Mouse (Mus musculus): Measurements from ENCODE around the gene Ralbp1. TPM values are rescaled to one million over a fixed set of nuclear protein-coding genes. Genes with fewer than 3 reads are reported as not detected.
A peak's percentile ranks its signal among the peaks of the same experiment; 100 is the strongest.

The Ralbp1 gene
- polyA plus RNA-seq, 1 experiment from 2014 or later = 43.9 TPM

DNA sequence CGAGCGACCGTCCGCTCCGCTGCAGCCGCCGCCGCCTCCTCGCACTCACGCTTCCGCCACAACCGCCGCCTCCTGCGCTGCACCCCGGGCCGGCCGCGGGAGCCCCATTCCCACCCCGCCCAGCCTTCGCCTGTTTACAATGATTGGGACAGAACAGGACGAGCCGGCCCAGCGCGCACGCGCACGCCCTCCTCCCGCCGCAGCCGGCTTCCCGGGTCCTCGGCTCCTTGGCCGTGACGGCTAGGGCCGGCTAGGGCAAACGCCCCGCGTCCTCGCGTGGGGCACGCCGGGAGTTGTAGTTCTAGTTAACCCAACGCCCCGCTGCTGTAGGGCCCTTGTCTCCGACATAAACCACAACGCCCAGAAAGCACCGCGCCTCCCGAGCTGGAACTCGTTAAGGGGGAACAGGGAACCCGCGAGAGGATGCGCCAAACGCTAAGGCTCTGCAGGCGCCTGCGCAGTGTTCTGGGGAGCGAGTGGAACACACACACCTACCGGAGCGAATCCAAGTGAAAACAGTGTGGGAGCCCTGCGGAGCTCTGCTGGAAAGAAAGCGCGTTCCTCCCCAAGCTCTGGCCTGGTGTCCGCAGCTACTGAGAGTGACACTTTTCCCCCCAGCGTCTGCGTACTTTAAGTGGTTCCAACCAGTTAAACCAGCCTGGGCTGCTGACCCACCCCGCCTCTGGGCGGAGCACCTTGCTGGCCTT lies 754 bp downstream of the Ralbp1 start:
- ATAC-seq (ENCODE audit: low FRiP score) = peak; percentile 99
- Histone ChIP-seq H3K27ac (peak overlapping the region; percentile 96), H3K4me2 (peak overlapping the region; percentile 95), H3K9me3 (no peaks in the 10 kb centered on the region), H3K36me3 (replicated peaks) (no peaks in the 10 kb centered on the region), H3K27me3 (no peaks in the 10 kb centered on the region), H3K4me1 (peaks cover 20% of the 10 kb centered on the region), H3K9ac (peak overlapping the region; percentile 92), H3K4me3 (replicated peaks) (peak overlapping the region; percentile 97)
- under 1% methylated on average over 64 of the region's 67 CpGs for WGBS

DNA sequence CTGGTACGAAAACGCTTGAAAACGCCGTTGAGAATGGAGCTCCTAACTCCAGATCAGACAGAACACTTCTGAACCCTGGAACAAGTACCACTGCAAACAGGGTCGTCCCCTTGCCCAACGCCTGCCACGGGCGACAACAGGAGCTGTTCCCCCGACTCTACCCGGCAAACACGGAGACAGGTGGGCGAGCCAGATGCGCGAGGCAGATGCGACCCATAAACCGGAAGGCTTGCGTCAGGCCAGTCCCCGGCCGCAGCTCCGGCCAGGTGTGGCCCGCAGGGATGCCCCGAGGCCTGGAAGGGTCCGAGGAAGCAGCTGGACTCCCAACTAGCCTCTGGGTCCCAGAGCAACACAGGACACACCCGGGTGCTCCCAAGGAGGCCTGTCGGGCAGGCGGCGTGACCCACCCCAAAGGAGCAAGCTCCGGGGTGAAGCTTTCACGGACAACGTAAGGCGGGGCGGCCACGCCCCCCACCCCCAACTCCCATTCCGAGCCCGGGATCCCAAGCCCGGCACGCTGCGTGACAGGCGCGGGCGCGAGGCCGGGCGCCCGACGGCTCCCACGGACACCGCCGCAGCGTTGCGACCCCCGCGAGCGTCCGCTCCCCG lies 1.4 kb downstream of the Ralbp1 start:
- Histone ChIP-seq H3K27me3 (no peaks in the 10 kb centered on the region), H3K9ac (peak overlapping the region; percentile 92), H3K27ac (peak overlapping the region; percentile 93), H3K36me3 (replicated peaks) (no peaks in the 10 kb centered on the region), H3K4me2 (peak overlapping the region; percentile 95), H3K9me3 (no peaks in the 10 kb centered on the region), H3K4me1 (peaks cover 20% of the 10 kb centered on the region), H3K4me3 (replicated peaks) (peak overlapping the region; percentile 97)
- 1% methylated on average over 56 of the region's 56 CpGs for WGBS
- ATAC-seq (ENCODE audit: low FRiP score) = peak; percentile 57

DNA sequence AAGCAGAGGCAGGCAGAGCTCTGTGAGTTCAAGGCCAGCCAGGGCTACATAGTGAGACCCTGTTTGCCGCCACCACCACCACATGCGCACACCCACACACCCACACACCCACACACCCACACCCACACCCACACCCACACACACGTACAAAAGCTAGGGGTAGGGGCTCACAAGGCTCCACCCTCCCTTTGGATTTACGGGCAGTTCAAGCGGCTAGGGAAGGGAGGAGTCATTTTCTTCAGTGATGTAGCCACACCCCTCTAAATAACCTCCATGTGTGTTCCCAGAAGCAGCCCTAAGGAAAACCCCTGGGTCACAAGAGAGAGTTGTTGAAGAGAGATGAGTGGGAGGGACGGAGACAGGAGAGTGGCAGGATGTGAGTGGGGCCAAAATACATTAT lies 8.6 kb downstream of the Ralbp1 start:
- WGBS = 80% methylated on average over 6 of the region's 6 CpGs

DNA sequence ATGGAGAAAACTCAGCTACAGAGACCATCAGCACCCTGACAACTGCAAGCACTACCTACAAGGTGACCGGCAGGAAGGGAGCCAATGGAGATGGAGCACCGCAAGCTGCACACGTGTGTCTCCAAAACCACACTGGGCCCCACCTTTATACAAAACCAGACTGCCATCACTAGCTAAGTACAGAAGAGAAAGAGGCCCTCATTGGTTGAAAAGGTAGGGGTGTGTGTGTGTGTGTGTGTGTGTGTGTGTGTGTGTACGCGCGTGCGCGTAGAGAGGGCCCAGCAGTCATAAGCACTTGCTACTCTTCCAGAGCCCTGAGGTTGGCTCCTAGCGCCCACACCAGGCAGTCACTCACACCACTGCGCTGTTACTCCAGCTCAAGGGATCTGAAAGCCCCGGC lies 11.8 kb downstream of the Ralbp1 start:
- ATAC-seq (ENCODE audit: low FRiP score) = no peak
- Histone ChIP-seq H3K4me3 (replicated peaks) (no peak overlapping the region), H3K4me2 (no peak overlapping the region), H3K9me3 (no peaks in the 10 kb centered on the region), H3K27ac (no peak overlapping the region), H3K4me1 (peaks cover 14% of the 10 kb centered on the region), H3K9ac (no peak overlapping the region), H3K27me3 (no peaks in the 10 kb centered on the region), H3K36me3 (replicated peaks) (0 out of 2 replicates have a peak, but pooled peaks cover 3% of the 10 kb centered on the region)
- whole genome bisulfite sequencing = 91% methylated on average over 11 of the region's 11 CpGs

More for the DNA sequence above, 8.6 kb downstream of the Ralbp1 start:
- Histone ChIP-seq H3K4me1 (peaks cover 9% of the 10 kb centered on the region), H3K4me2 (no peak overlapping the region), H3K27ac (no peak overlapping the region), H3K4me3 (replicated peaks) (no peak overlapping the region), H3K36me3 (replicated peaks) (0 out of 2 replicates have a peak, but pooled peaks cover 3% of the 10 kb centered on the region), H3K9me3 (no peaks in the 10 kb centered on the region), H3K9ac (no peak overlapping the region), H3K27me3 (no peaks in the 10 kb centered on the region)
- ATAC-seq (ENCODE audit: low FRiP score) = no peak

DNA sequence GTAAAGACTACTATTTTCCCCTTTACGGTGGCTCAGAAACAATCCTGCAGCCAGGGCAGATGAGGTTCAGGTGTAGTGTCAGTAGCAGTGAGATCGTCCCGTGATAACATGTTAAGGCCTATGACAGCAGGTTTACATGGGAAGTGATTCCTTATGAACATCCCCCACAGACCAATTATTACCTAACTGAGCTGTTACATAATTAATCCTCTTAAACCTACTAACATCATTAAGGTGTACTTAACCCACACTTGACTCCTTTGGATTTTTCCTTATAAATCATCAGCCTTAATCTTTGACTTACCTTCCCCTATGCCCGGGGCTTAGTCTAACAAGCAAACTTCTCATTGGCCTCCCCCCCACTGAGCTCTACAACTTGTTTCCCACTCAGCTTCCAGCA lies 12.4 kb downstream of the Ralbp1 start:
- 85% methylated on average over 4 of the region's 4 CpGs for WGBS
- no peak overlapping the region for H3K4me2 ChIP-seq
- no peaks in the 10 kb centered on the region for H3K9me3 ChIP-seq
- ATAC-seq (ENCODE audit: low FRiP score) = no peak
- H3K9ac ChIP-seq = no peak overlapping the region
- H3K27ac ChIP-seq = no peak overlapping the region
- H3K27me3 ChIP-seq = no peaks in the 10 kb centered on the region
- H3K4me1 ChIP-seq = peaks cover 14% of the 10 kb centered on the region
- 0 out of 2 replicates have a peak, but pooled peaks cover under 1% of the 10 kb centered on the region for H3K36me3 ChIP-seq (replicated peaks)
- H3K4me3 ChIP-seq (replicated peaks) = no peak overlapping the region

DNA sequence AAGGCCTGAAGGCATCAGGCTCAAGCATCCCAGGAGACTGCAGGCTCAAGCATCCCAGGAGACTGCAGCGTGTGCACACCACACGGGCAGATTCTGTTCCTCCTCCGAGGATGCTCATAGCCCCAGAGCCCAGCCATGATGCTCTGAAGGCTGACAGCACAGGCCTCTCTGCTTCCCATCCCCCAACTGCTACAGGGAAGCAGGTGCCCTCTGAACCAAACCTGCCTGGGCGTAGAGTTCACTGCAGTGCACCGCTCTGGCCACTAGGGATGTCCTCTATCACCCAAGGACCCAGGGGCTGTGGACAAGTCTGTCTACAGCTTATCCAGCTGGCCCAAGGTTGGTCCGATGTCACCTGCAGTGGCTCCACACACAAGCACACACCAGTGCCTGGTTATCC lies 12.9 kb downstream of the Ralbp1 start:
- H3K9ac ChIP-seq = no peak overlapping the region
- H3K9me3 ChIP-seq = no peaks in the 10 kb centered on the region
- H3K36me3 ChIP-seq (replicated peaks) = no peaks in the 10 kb centered on the region
- H3K27ac ChIP-seq = no peak overlapping the region
- ATAC-seq (ENCODE audit: low FRiP score) = peak; percentile 53
- H3K4me1 ChIP-seq = peaks cover 14% of the 10 kb centered on the region
- H3K27me3 ChIP-seq = no peaks in the 10 kb centered on the region
- WGBS = 35% methylated on average over 6 of the region's 6 CpGs
- no peak overlapping the region for H3K4me3 ChIP-seq (replicated peaks)
- H3K4me2 ChIP-seq = no peak overlapping the region

DNA sequence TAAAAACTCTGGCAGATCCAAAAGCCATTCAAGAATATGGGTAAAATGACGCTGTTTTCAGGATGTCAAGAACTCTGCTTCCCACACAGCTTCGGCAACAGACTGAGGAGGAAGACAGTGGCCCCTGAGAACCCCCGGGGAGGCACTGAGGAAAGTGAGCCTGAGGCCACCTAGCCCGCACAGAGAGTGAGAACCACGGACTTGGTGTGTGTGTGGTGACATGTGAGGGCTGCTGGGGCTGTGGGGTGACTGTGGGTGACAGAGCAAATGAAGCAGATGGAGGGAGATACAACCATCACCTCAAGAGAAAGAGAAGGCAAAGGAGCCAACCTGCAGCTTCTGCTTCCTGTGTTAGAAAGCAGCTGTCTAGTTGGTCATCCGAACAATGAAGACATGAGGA lies 13.5 kb downstream of the Ralbp1 start:
- Histone ChIP-seq H3K27me3 (no peaks in the 10 kb centered on the region), H3K9me3 (no peaks in the 10 kb centered on the region), H3K9ac (no peak overlapping the region), H3K36me3 (replicated peaks) (0 out of 2 replicates have a peak, but pooled peaks cover 5% of the 10 kb centered on the region), H3K4me1 (peaks cover 14% of the 10 kb centered on the region), H3K27ac (no peak overlapping the region), H3K4me3 (replicated peaks) (no peak overlapping the region), H3K4me2 (no peak overlapping the region)
- no peak for ATAC-seq (ENCODE audit: low FRiP score)
- 79% methylated on average over 6 of the region's 6 CpGs for WGBS

DNA sequence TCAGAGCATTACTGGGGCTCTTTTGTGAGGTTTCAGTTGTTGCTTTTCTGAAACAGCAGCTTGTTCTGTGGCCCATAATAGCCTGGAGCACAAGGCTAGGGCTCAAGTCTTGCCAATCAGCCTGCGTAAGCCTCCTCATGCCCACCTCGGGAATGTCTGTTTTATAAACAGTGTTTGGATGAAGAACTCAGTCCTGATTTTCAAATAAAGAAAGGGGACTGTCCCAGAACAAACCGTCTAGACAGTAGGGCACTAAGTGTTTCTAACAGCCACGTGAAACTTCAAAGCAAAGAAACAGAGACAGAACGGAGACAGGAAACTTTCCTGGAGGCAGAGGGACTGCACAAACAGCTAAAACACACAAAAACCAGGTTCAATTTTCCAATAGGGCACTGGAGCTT lies 14.0 kb downstream of the Ralbp1 start:
- no peak overlapping the region for H3K4me3 ChIP-seq (replicated peaks)
- H3K9me3 ChIP-seq = no peaks in the 10 kb centered on the region
- peaks cover 14% of the 10 kb centered on the region for H3K4me1 ChIP-seq
- 48% methylated on average over 5 of the region's 5 CpGs for WGBS
- no peak overlapping the region for H3K4me2 ChIP-seq
- H3K36me3 ChIP-seq (replicated peaks) = 0 out of 2 replicates have a peak, but pooled peaks cover 6% of the 10 kb centered on the region
- H3K27me3 ChIP-seq = no peaks in the 10 kb centered on the region
- ATAC-seq (ENCODE audit: low FRiP score) = no peak
- H3K27ac ChIP-seq = no peak overlapping the region; the same call in 1 of the 2 replicates
- no peak overlapping the region for H3K9ac ChIP-seq

DNA sequence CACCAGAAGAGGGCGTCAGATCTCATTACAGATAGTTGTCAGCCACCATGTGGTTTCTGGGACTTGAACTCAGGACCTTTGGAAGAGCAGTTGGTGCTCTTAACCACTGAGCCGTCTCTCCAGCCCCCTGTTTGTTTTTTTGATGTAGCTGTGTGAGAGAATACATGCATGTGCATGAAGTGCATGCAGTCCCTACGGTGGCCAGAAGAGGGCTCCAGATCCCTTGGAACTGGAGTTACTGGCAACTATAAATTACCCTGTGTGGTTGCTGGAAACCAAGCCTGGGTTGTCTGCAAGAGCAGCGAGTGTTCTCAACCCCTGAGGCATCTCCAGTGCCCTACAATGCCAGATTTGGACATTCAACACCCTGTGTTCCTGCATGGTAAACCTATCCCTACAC lies 15.5 kb downstream of the Ralbp1 start:
- ATAC-seq (ENCODE audit: low FRiP score) = no peak
- no peaks in the 10 kb centered on the region for H3K27me3 ChIP-seq
- no peak overlapping the region for H3K4me3 ChIP-seq (replicated peaks)
- H3K9me3 ChIP-seq = no peaks in the 10 kb centered on the region
- peaks cover 14% of the 10 kb centered on the region for H3K4me1 ChIP-seq
- peaks cover 10% of the 10 kb centered on the region; the same call in 1 of the 2 replicates for H3K36me3 ChIP-seq (replicated peaks)
- no peak overlapping the region for H3K4me2 ChIP-seq
- WGBS = 43% methylated on average over 4 of the region's 4 CpGs
- no peak overlapping the region for H3K9ac ChIP-seq
- no peak overlapping the region for H3K27ac ChIP-seq

DNA sequence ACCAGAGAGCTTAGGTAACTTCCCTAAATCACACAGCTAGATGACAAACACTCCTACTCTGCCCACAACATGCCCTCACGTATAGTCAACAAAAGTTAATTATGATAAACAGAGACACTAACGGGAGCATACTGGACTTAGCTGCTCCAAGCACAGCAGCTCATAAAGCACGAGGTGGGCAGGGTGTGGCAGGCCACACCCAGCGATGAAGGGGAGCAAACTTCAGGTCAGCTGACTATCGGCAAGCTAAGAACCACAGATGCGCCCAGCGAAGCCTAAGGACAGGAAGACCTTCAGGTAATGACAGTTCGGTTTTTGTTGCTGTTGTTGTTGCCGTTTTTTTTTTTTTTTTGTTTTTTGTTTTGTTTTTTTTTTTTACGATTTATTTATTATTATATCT lies 15.9 kb downstream of the Ralbp1 start:
- peaks cover 10% of the 10 kb centered on the region; the same call in 1 of the 2 replicates for H3K36me3 ChIP-seq (replicated peaks)
- H3K9ac ChIP-seq = no peak overlapping the region
- no peak overlapping the region for H3K4me2 ChIP-seq
- WGBS = 84% methylated on average over 10 of the region's 10 CpGs
- ATAC-seq (ENCODE audit: low FRiP score) = no peak
- H3K9me3 ChIP-seq = no peaks in the 10 kb centered on the region
- H3K27me3 ChIP-seq = no peaks in the 10 kb centered on the region
- no peak overlapping the region for H3K27ac ChIP-seq
- H3K4me1 ChIP-seq = peaks cover 14% of the 10 kb centered on the region
- no peak overlapping the region for H3K4me3 ChIP-seq (replicated peaks)

DNA sequence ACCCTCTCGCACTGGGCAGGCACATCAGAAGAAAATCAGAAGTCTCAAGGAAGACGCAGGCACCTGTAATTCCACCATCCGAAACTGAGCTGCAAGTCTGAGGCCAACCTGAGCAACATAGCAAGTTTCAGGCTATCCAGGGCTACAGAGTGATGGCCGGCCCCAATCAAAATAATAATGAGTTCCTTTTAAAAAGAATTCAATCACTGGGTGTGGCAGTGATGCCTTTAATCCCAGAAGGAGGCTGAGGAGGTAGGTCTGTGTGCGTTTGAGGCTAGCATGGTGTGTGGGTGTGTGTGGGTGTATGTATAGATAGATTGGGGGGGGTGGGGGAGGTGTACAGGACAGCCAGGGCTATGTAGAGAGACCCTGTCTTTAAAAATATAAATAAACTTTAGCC lies 17.6 kb downstream of the Ralbp1 start:
- no peak for ATAC-seq (ENCODE audit: low FRiP score)

DNA sequence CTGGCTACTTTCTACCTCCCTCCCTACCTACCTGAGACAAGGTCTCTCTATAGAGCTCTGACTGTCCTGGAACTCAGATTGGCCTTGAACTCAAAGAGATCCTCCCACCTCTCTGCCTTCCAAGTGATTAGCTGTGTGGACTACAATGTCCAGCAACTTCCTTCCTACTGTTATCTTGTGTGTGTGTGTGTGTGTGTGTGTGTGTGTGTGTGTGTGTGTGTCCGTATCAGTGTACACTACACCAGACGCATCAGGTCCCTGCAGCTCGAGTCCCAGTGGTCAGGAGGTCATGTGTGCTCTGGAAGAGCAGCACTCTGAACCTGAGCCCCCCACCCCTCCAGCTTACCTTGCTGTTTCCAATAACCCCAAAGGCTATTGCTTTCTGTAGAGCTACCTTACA lies 19.4 kb downstream of the Ralbp1 start:
- no peak for ATAC-seq (ENCODE audit: low FRiP score)
- Histone ChIP-seq H3K9me3 (no peaks in the 10 kb centered on the region), H3K4me1 (peaks cover 2% of the 10 kb centered on the region; the same call in 1 of the 2 replicates), H3K27me3 (no peaks in the 10 kb centered on the region), H3K36me3 (replicated peaks) (peaks cover 20% of the 10 kb centered on the region), H3K4me3 (replicated peaks) (no peak overlapping the region), H3K4me2 (no peak overlapping the region), H3K9ac (no peak overlapping the region), H3K27ac (no peak overlapping the region)
- WGBS = 88% methylated on average over 3 of the region's 3 CpGs

More for the DNA sequence above, 17.6 kb downstream of the Ralbp1 start:
- H3K27me3 ChIP-seq = no peaks in the 10 kb centered on the region
- H3K9ac ChIP-seq = no peak overlapping the region
- H3K9me3 ChIP-seq = no peaks in the 10 kb centered on the region
- 85% methylated on average over 5 of the region's 5 CpGs for WGBS
- no peak overlapping the region for H3K27ac ChIP-seq
- H3K4me2 ChIP-seq = no peak overlapping the region
- peaks cover 18% of the 10 kb centered on the region for H3K36me3 ChIP-seq (replicated peaks)
- H3K4me1 ChIP-seq = peaks cover 16% of the 10 kb centered on the region
- H3K4me3 ChIP-seq (replicated peaks) = no peak overlapping the region

DNA sequence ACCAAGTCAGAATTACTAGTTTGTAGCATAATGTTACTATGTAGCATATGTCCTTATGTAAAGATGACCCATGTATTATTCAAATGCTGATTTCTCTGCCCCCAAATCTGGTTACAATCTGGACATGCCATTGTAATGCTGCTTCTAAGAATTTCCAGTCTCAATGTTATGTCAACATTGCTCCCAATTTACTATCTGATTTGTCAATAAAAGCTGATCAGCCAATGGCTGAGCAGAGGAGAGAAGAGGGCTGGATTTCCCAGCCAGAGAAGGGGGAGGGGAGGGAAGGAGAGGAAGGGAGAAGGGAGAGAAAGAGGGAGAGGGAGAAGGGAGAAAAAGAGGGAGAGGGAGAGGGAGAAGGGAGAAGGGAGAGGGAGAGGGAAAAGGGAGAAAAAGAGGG lies 20.3 kb downstream of the Ralbp1 start:
- H3K4me1 ChIP-seq = peaks cover 2% of the 10 kb centered on the region; the same call in 1 of the 2 replicates
- H3K4me2 ChIP-seq = no peak overlapping the region
- no peak overlapping the region for H3K4me3 ChIP-seq (replicated peaks)
- no peaks in the 10 kb centered on the region for H3K27me3 ChIP-seq
- H3K9me3 ChIP-seq = no peaks in the 10 kb centered on the region
- H3K36me3 ChIP-seq (replicated peaks) = peaks cover 26% of the 10 kb centered on the region
- no peak overlapping the region for H3K27ac ChIP-seq
- no peak for ATAC-seq (ENCODE audit: low FRiP score)
- no peak overlapping the region for H3K9ac ChIP-seq
